Mouse (Mus musculus): ENCODE data around the gene Dnajc6. TPM values are rescaled to one million over a fixed set of nuclear protein-coding genes. Genes with fewer than 3 reads are reported as not detected.
A peak's percentile ranks its signal among the peaks of the same experiment; 100 is the strongest.

The Dnajc6 gene
- total RNA-seq, 2 experiments from 2014 or later: 5.0 to 5.4 TPM

GRCm38 (mm10) chr4:101505966-101506365, 9.5 kb downstream of the Dnajc6 start:
- no peak for DNase-seq (ENCODE audit: low spot score in 2 of 2)

- no peak for DNase-seq (ENCODE audit: low spot score in 2 of 2)
Measured at GRCm38 (mm10) chr4:101506372-101506771, 9.9 kb downstream of the Dnajc6 start.

DNA sequence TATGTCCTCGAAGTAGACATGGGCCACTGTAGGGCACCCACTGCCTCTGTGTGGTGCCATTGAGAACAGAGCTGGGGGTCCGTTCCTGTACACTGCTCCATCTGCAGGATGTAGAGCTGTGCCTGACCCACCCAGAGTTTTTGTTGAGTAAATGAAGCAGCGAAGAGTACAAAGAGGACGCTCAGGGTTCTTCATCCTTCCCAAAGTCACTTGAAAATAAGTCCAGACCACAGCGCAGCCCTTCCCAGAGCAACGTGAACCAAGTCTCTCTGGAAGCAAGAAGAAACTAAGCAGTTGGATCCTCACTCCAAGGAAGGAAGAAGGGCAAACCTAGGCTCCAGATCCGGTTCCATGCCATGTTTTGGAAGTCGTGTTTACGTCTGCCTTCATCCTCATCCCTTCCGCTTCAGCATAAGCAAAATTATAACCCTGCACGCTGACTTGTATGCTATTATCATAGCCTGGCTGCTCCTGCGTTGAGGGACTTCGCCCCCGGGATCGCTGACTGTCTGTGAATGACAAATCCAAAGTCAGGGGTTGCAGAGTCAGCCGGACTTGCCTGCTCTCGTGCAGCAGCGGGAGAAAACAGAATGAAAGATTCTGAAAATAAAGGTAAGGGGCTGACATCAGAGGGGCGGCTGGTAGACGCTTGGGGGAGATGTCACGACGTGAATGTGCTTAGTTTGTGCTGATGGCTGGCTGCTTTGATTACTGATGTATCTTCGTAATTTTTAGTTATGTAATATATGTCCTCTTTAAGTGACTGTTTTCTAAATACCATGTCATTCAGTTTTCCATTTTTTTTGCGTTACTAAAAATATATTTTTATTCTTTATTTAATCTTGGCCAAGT, 11.3 kb downstream of the Dnajc6 start:
- DNase-seq (ENCODE audit: low spot score in 2 of 2): peak; percentile 20 to 29

DNA sequence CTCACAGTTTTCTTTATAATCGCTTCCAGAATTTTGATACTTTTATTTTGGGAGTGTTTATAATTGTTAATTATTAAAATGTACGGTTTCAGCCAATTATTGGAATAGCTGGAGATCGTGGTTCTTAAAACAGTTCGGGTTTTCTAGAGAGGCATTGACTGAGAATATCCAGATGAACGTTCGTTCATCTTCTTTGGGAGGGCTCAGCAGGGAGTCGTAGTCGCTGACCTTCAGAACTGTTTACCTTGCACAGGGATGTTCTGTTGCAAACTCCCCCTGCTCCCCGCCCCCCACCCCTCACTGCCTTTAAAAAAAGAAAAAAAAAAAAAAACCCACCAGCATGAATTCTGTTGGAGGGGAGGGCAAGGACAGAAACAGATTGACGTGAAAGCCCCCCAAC, 12.0 kb downstream of the Dnajc6 start:
- DNase-seq (ENCODE audit: low spot score in 2 of 2): no peak

DNA sequence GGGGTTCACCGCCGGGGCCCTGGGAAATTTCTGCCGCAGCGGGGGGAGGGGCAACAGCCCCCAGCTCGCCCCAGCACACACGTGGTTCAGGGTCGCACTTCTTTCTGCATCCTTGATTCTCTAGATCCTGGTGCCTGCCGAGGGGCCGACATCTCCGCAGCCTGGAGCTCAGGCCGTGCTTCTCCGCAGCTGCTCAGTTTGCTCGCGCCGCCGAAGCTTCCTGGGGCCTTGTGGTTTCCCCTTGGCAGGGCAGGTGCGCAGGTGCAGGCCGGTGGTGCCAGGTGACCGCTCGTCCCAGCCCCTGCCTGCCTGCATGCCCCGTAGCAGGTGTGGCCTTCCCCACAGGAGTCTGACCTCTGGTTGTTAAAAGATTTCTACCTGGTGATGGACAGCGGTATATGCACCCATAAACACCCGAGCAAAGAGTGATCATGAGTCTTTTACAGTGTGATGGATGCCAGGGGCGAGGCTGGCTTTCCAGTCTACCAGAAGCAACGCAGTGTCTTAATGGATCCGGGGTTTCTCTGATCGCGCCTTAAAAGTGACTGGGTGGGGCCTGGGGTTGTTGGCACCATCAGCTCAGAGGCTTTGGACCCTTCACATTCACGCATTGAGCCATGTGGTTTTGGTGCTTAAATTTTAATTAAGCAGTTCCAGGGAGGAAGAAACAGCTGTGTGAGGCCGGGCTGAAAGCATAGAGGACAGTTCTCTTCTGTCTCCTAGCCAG, 12.6 kb downstream of the Dnajc6 start:
- peak; percentile 5 to 26 for DNase-seq (ENCODE audit: low spot score in 2 of 2)

GRCm38 (mm10) chr4:101510111-101510903, 13.9 kb downstream of the Dnajc6 start:
- no peak for DNase-seq (ENCODE audit: low spot score in 2 of 2)

GRCm38 (mm10) chr4:101510904-101511210, 14.4 kb downstream of the Dnajc6 start:
- DNase-seq (ENCODE audit: low spot score in 2 of 2): no peak

- no peak for DNase-seq (ENCODE audit: low spot score in 2 of 2)
Measured at GRCm38 (mm10) chr4:101511768-101512521, 15.5 kb downstream of the Dnajc6 start.

DNA sequence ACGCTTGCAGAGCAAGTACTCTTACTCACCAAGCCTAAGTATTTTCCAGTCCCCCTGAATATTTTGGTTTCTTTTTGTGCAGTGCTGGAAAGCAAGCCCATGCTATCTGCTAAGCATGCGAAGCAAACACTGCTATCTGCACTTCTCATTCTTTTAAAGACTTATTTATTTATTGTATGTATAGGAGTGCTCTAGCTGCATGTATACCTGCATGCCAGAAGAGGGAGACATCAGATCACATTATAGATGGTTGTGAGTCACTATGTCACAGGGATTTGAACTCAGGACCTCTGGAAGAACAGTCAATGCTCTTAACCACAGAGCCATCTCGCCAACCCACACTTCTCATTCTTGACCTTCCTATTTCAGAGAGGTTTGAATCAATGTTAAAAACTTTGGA, 16.8 kb downstream of the Dnajc6 start:
- DNase-seq (ENCODE audit: low spot score in 2 of 2): no peak

GRCm38 (mm10) chr4:101515853-101516252, 19.4 kb downstream of the Dnajc6 start:
- no peak for DNase-seq (ENCODE audit: low spot score in 2 of 2)

DNA sequence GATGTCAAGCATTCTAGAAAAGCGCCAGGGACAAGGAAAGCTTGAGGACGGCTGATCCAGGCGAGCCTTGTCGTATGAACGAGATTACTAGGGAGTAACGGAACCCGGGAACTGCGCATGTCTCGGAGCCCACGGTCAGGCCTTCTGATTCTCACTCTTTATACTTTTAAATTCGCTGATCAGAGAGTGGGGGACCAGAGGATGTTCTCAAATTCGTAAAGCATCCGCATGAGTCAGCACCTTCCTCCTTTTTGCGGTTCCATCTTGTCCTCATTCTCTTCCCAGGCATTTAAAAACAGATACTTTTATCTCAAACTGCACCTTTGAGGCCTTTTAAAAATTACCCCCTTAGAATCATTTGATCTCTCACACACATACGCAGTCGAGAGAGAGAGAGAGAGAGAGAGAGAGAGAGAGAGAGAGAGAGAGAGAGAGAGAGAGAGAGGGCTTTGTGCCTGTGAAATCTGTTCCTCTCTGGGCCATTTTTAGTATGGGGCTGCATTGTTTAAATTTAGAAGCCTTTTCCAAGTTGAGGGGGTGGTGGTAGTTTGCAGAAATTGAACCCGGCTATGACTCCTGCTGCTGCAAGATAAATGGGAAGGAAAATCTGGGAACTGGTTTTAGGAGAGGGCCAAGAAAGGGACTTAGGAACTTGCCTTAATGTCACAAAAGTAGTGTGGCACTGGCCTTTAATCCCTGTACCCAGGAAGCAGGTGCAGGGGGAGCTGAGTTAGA, 20.2 kb downstream of the Dnajc6 start:
- no peak for DNase-seq (ENCODE audit: low spot score in 2 of 2)

GRCm38 (mm10) chr4:101531901-101532300, 35.5 kb downstream of the Dnajc6 start:
- no peak for DNase-seq (ENCODE audit: low spot score in 2 of 2)

DNA sequence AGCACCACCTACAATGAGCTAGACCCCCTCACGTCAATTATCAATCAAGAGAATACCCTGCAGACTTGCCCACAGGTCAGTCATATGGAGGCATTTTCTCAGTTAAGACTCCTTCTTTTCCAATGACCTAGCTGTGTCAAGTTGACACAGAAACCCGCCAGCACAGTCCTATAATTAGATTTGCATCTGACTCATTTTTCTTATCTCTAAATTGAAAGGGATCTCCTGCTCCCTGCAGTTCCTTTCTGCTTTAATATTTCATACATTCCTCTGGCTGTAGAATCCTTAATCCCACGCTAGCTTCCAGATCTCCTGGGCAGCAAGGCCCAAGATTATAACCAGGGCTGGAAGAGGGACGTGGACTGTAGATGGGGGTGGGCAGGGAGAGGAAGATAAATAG, 44.1 kb downstream of the Dnajc6 start:
- DNase-seq (ENCODE audit: low spot score in 2 of 2): no peak

- peak; percentile 23 to 31 for DNase-seq (ENCODE audit: low spot score in 2 of 2)
Measured at GRCm38 (mm10) chr4:101549958-101550591, 53.6 kb downstream of the Dnajc6 start.

DNA sequence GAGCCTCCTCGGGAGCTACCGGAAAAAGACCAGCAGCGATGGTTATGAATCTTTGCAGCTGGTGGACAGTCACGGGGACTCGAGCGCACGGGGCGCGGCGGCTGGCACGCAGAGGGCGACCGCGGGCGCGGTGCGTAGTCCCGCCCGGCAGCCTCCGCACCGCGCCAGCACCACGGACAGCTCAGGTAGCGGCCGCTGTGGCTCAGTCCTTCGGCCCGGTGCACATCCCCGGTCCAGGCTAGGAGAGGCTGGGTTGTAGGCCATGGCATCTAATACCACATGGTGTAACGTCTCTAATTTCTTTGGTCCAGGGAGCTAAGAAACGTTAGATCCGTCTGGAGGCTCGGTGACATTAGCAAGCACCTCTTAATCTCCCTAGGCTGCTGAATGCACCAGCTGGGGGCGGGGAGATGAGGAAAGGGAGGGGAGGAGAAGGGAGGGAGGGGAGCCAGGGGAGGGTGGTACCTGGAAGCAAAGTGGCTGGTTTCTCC, 54.3 kb downstream of the Dnajc6 start:
- DNase-seq (ENCODE audit: low spot score in 2 of 2): peak; percentile 34 to 58

DNA sequence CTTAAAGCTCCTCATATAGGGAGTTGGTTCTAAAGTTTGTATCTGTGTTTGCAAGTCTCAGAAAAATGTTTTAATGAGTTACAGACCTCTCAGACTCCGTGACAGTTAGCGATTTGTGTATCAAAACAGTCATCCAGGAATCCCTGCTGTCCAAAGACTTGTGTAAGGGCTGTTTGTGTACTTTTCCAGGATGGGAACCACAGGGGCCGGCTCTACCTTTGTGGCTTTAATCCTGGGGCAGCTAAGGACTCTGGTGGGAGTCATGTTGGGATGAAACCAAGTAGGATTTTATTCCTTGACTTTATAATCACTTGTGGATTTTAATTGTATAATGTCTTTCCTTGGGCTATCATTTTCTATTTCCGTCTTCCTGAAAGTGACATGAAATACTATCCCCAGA, 55.0 kb downstream of the Dnajc6 start:
- DNase-seq (ENCODE audit: low spot score in 2 of 2): no peak

DNA sequence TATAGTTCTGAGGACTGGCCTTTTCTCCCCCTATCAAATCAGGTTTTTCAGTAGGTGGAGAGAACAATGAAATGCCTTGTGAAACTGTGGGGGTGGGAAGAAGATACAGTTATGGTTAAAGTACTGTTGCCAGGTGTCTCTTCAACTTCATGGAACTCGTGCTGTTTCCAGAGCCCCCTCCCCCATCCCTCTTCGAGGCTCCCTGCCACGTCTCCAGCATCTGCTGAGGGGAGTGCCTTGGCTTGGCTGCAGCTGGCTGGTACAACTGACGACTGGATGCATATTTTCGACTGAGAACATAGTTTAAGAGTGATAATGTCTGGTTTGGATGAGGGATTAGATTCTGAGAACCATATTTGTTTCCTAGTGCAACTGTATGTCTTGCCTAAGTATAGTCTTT, 55.9 kb downstream of the Dnajc6 start:
- no peak for DNase-seq (ENCODE audit: low spot score in 2 of 2)

- no peak for DNase-seq (ENCODE audit: low spot score in 2 of 2)
Measured at GRCm38 (mm10) chr4:101555016-101555415, 58.6 kb downstream of the Dnajc6 start.

GRCm38 (mm10) chr4:101560137-101560536, 63.7 kb downstream of the Dnajc6 start:
- DNase-seq (ENCODE audit: low spot score in 2 of 2): no peak

DNA sequence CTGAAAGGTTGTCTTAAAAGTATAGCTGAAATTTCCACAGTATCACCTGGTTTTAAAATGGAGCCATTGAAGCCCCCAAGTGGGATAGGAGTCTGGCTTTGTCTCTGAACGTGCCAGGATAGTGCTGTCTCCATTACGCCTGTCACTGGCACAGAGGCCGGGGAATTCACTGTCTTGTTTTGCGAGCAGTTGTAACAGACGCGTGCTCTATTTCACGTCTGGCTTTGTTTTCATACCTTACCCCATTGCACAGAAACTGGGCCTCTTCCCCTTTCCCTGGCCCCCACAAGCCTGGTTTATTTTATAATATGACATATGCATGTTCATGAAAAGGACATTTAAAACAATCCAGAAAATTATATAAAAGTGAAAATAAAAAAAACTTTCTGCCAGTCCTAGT, 66.4 kb downstream of the Dnajc6 start:
- no peak for DNase-seq (ENCODE audit: low spot score in 2 of 2)

Measured in adrenal gland, adult 18-20 months (tissue).